Comparison of ENCODE assay signal across 9 mouse cellular contexts in genomic region chr13:31626183-31626801, GRCm38 (mm10). TPM values are rescaled to one million over a fixed set of nuclear protein-coding genes. Genes with fewer than 3 reads are reported as not detected.
DNase-seq lines count a peak whose midpoint lies in the region; ATAC-seq and TF ChIP-seq lines count a peak whose summit lies in the region.
"Had no signal": no experiment of that assay in that cellular context is flagged by ENCODE, and none has a peak within 500 bp of the region (broad histone marks: within the 10 kb centered on the region; RNA-seq: fewer than 3 reads in every experiment).

No protein-coding gene starts in this region.

- TF ChIP-seq CTCF in kidney, adult 2 months (conservative IDR thresholded peaks at IDR 0.05; ENCODE audit: insufficient read depth, insufficient read length, low read depth, low read length) = no peak

- H3K27ac ChIP-seq in kidney, adult 2 months (ENCODE audit: insufficient read depth, low read depth, low read length) = no peak overlapping the region
- no peak overlapping the region for H3K27ac ChIP-seq in forebrain, embryonic 16.5 days (ENCODE audit: low read length)
- H3K27ac ChIP-seq in limb, embryonic 13.5 days = no peak overlapping the region
- H3K27ac ChIP-seq in neural tube, embryonic 13.5 days (replicated peaks) = peak overlapping the region; percentile 67
- H3K27ac ChIP-seq: macrophage had no signal

- DNase-seq in kidney, adult 2 months = no peak
- no peak for DNase-seq in kidney, adult 11 months
- peak; percentile 58 for DNase-seq in R1 (ENCODE audit: low read depth, low spot score)
- DNase-seq in c-Kit-positive CD71-positive TER-119-positive erythroid progenitor cells, embryonic 14.5 days (ENCODE audit: low spot score) = no peak
- no peak for DNase-seq in cerebellum, adult 9-10 months

- H3K36me3 ChIP-seq in kidney, adult 2 months (ENCODE audit: control insufficient read depth, insufficient read depth, low read length) = no peaks in the 10 kb centered on the region
- no peaks in the 10 kb centered on the region for H3K36me3 ChIP-seq in forebrain, embryonic 16.5 days (ENCODE audit: control insufficient read depth, insufficient read depth)
- no peaks in the 10 kb centered on the region for H3K36me3 ChIP-seq in limb, embryonic 13.5 days
- H3K36me3 ChIP-seq in neural tube, embryonic 13.5 days = no peaks in the 10 kb centered on the region

- peaks cover 7% of the 10 kb centered on the region for H3K27me3 ChIP-seq in kidney, adult 2 months (replicated peaks; ENCODE audit: control insufficient read depth, insufficient read depth, low read length)
- peaks cover 87% of the 10 kb centered on the region for H3K27me3 ChIP-seq in forebrain, embryonic 16.5 days (replicated peaks; ENCODE audit: control insufficient read depth, insufficient read depth, low read length)
- peaks cover 99% of the 10 kb centered on the region for H3K27me3 ChIP-seq in limb, embryonic 13.5 days
- H3K27me3 ChIP-seq in neural tube, embryonic 13.5 days = peaks cover 100% of the 10 kb centered on the region

- no peaks in the 10 kb centered on the region for H3K9me3 ChIP-seq in forebrain, embryonic 16.5 days (ENCODE audit: control insufficient read depth, low read length)
- H3K9me3 ChIP-seq in limb, embryonic 13.5 days = no peaks in the 10 kb centered on the region
- no peaks in the 10 kb centered on the region for H3K9me3 ChIP-seq in neural tube, embryonic 13.5 days

- H3K9ac ChIP-seq in forebrain, embryonic 16.5 days (replicated peaks; ENCODE audit: low read depth, low read length) = peak overlapping the region; percentile 50
- H3K9ac ChIP-seq in limb, embryonic 13.5 days = peak overlapping the region; percentile 68
- H3K9ac ChIP-seq in neural tube, embryonic 13.5 days = peak overlapping the region; percentile 59

- ATAC-seq in forebrain, embryonic 16.5 days = peak; percentile 21
- no peak for ATAC-seq in limb, embryonic 13.5 days (ENCODE audit: low FRiP score, low read depth)
- ATAC-seq in neural tube, embryonic 13.5 days (ENCODE audit: low read depth) = 0 out of 2 replicates have a peak, but pooled peaks have one; percentile 9

- WGBS in kidney, adult 2 months = under 1% methylated on average over 60 of the region's 60 CpGs
- under 1% methylated on average over 56 of the region's 60 CpGs for WGBS in forebrain, embryonic 16.5 days
- WGBS in limb, embryonic 13.5 days = under 1% methylated on average over 60 of the region's 60 CpGs
- WGBS in neural tube, embryonic 13.5 days = under 1% methylated on average over 60 of the region's 60 CpGs

- no peaks in the 10 kb centered on the region for H3K4me1 ChIP-seq in kidney, adult 2 months (ENCODE audit: control insufficient read depth, insufficient read depth, low read length)
- H3K4me1 ChIP-seq in forebrain, embryonic 16.5 days (replicated peaks; ENCODE audit: control insufficient read depth, insufficient read depth, low read length) = peaks cover 28% of the 10 kb centered on the region
- H3K4me1 ChIP-seq in limb, embryonic 13.5 days = peaks cover 36% of the 10 kb centered on the region
- peaks cover 44% of the 10 kb centered on the region for H3K4me1 ChIP-seq in neural tube, embryonic 13.5 days (replicated peaks)

- TF ChIP-seq POLR2A in kidney, adult 2 months (IDR thresholded peaks at IDR 0.05; ENCODE audit: low read depth, low read length) = no peak

- H3K4me2 ChIP-seq in forebrain, embryonic 16.5 days (ENCODE audit: low read length) = peak overlapping the region; percentile 79
- H3K4me2 ChIP-seq in limb, embryonic 13.5 days (replicated peaks) = peak overlapping the region; percentile 94
- peak overlapping the region; percentile 59 for H3K4me2 ChIP-seq in neural tube, embryonic 13.5 days

- peak overlapping the region; percentile 16; the same call in 1 of the 2 replicates for H3K4me3 ChIP-seq in kidney, adult 2 months (ENCODE audit: insufficient read depth, low read depth, low read length)
- H3K4me3 ChIP-seq in forebrain, embryonic 16.5 days (replicated peaks; ENCODE audit: low read length) = peak overlapping the region; percentile 49
- peak overlapping the region; percentile 55 for H3K4me3 ChIP-seq in limb, embryonic 13.5 days
- peak overlapping the region; percentile 42 for H3K4me3 ChIP-seq in neural tube, embryonic 13.5 days

RNA-seq across cellular contexts. Expression of gene Foxf2, which starts 0.7 kb away (rescaled TPM):
- polyA plus RNA-seq in kidney, adult 2 months (2012; rRNA removed) = 0.10 TPM in 1 of 2 replicates, not detected in the other
- 4.3 and 5.0 TPM in 2 replicates for polyA plus RNA-seq in forebrain, embryonic 16.5 days (2015; fragmentation: Nextera tagmentation; extraction: Ambion mirVana)
- 2.7 and 3.0 TPM in 2 replicates for polyA plus RNA-seq in limb, embryonic 13.5 days (2015; fragmentation: Nextera tagmentation; extraction: Ambion mirVana)
- polyA plus RNA-seq in neural tube, embryonic 13.5 days (2015; fragmentation: Nextera tagmentation; extraction: Ambion mirVana) = 5.0 and 5.5 TPM in 2 replicates
- polyA plus RNA-seq: macrophage had no signal
